Mouse (Mus musculus): ENCODE data around the gene Pigu.

Pigu gene

DNA sequence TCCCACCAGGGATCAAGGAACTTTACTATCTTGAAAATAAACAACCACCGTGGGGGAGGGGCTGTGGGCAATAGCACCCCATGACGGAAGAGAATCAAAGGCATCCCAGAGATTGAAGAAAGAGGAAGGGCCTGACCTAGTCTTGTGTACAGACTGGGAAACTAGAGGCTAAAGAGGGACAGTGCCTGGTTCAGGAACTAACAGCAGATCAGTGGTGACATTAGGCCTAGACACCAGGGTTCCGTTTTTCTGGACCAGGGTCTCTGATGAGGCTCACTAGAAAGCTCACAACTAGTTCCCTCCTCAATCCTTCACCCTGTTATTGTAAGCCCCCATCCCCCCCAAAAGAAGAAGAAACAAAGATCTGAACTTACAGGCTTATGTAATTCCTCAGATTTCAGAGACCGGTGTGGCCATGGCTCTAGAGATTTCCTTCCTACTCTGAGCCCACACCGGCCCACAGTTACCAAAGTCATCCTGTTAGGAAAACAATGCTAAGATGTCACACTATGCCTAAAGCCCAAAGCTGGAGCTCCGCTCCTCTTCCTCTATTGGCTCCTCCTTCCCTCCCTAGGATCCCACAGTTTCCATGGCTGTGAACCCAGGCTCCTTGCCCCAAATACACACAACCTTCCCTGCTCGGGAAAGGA is 10.5 kb upstream of the Pigu start:
- no peak for DNase-seq (ENCODE audit: low read depth)

DNA sequence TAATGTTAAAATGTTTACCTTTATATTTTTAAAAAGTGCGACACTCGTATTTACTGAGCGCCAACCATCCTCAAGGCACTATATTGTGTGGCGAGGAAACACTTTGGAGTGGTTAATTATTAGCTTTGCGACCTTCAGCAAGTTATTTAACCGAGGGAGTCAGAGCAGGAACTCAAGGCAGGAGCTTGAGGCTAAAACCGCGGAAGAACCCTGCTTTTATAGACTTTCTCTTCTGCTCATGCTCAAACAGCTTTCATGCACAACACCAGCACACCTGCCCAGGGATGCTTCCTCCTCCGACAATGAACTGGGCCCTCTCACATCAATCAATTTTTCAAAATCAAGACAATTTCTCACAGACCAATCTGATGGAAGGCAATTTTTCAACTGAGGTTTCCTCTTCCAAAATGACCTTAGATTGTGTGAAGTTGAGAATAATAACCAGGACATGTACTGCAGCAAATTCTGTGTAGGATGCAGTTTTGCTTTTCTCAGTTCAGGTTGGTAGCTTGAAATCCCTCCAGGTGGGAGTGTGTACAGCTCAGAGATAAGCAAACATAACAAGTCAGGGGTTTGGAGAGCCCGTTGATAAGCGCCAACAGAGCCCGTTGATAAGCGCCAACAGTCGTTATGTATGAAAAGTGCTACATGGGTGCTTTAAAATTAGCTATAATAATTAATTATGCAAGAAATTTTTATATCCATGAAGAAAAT is 613 bp upstream of the Pigu start:
- DNase-seq (ENCODE audit: low read depth): no peak

DNA sequence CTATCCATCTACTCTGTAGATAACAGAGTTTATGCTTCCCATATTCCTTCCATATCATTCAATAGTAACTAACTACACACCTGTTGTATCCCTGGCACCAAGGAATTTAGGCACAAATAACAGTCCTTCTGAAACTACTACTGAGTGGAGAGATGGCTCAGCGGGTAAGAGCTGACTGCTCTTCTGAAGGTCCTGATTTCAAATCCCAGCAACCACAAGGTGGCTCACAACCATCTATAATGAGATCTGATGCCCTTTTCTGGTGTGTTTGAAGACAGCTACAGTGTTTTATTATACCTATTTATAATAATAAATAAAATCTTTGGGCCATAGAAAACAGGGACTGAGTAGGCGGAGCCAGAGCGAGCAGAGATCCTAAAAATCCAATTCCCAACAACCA is 2.8 kb downstream of the Pigu start:
- DNase-seq (ENCODE audit: low read depth): no peak

DNA sequence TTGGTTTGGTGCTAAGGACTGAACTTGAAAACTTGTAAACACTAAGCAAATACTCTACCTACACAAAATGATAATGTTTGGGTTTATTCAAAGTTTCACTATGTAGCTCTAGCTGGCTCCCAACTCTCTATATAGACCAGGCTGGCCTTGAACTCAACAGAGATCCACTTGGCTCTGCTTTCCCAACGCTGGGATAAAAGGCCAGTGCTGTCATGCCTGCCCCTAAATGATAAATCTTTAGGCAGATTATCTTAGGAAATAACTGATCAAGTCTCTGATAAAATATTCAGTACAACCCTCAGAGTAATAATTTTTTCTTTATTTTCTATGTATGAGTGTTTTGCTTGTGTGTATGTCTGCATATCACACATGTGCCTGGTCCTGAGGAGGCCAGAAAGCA is 10.6 kb downstream of the Pigu start:
- DNase-seq (ENCODE audit: low read depth): no peak

DNA sequence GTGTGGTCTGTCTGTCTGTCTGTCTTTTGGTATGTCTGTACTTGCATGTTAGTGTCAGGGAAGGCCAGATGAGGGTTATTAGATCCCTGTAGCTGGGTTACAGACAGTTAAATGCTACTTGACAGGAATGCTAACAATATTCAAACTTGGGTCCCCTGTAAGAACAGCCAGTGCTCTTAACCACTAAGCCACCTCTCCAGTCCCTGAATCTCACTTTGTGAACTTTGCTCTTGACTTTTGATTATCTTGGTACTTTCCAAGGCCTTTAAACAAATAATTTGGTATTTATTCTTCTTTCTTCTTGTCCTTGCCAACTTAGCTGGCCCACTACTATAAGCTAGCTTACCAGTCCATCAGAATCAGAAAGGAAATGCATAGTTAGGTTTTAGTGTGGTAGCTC is 17.1 kb downstream of the Pigu start:
- DNase-seq (ENCODE audit: low read depth): no peak

DNA sequence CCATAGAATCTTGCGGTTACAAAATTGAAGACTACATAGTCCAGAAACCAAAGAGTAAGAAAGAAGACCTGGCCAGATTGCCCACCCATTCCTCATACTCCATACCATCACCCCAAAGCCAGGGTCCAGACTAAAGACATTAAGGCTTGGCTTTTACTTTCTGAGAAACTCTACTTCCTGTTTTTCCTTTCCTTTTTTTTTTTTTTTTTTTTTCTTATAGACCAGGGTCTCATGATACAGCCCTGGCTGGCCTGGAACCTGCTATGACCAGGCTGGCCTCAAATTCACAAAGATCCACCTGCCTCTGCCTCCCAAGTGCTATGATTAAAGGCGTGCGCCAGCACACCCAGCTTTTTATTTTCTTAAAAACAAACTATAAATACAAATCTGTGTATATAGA is 21.0 kb downstream of the Pigu start:
- DNase-seq (ENCODE audit: low read depth): no peak

DNA sequence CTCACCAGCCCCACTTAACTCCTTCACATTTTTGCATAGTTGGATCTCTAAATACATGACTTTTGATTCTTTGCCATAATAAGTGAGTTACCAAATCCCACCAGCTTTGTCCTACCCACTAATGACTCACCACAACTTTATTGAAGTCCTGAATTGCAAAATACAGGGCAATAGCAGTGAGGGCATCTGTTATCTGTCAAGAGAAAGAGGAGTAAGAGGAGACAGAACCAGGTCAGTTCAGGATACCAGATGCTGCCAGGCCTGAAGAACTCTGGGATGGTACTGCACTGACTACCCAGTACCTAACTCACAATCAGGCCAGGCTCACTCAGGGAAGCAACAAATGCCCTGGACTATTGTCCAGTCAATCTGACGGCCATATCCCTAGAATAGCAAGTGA is 22.0 kb downstream of the Pigu start:
- no peak for DNase-seq (ENCODE audit: low read depth)

DNA sequence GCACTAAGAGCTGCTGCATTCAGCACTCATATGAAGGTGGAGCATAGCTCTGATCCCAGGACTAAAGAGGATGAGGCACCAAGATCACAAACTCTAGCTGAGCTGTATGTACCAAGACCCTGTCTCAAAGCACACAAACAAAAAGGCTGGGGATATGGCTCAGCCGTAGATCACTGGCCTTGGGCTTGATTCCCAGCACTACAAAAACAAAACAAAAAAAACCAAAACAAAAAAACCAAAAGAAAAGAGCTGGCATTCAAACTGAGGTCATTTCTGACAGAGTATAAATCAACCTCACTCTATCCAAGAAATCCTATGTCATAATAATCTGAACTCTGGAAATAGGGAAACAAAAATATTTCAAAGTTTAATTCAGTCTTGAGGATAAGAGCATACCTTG is 23.8 kb downstream of the Pigu start:
- DNase-seq (ENCODE audit: low read depth): no peak

DNA sequence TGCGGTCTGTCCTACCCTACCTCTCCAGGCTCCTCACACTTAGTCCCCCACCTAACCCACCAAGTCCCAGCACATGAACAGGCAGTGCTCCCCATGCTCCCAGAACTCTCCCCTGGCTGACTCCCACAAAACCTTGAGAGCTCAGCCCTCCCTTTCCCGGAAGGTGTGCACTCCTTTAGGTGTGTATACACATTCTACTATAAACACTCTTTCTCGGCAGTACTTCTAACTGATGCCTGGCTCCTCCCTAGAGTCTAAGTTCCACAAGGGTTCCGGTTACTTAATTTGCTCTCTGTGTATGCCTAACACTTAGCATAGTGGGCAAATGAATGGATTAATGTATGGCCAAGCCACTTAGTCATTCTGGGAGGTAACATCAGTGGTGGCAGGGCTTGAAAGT is 25.9 kb downstream of the Pigu start:
- DNase-seq (ENCODE audit: low read depth): no peak

DNA sequence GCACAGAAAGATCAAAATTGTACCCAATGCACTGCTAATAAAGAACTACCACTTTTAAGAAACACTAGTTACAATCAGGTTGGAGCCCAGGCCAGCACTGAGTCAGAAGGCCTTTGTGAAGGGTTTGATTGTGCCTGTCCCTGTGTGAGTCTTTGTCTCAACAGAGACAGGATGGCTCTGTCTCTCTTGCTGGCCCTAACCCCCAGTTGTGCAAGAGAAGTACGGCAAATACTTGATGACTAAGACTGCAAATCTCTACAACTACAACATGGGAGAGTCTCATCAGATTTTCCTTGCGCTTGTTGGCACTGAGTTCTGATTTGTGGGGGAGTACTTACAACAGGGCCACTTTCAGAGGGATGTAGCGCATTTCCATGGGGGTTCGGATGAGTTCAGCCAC is 26.4 kb downstream of the Pigu start:
- no peak for DNase-seq (ENCODE audit: low read depth)

DNA sequence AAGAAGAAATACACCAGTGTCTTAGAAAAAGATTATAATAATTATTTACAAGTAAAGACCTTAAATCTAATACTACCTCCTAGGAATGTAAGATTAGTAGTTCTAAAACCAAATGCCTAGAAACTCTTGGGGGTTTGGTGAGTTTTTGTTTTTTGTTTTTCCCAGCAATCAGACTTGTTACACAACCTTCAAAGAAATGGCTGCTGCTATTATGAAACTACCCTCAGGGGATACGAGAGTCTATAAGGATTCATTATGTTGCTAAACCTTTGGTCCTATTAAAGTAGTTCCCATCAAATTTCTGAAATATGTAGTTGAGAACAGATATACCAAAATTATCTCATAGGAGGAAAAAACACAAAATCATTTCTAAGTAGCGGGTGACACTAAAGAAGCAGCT is 27.5 kb downstream of the Pigu start:
- DNase-seq (ENCODE audit: low read depth): no peak

DNA sequence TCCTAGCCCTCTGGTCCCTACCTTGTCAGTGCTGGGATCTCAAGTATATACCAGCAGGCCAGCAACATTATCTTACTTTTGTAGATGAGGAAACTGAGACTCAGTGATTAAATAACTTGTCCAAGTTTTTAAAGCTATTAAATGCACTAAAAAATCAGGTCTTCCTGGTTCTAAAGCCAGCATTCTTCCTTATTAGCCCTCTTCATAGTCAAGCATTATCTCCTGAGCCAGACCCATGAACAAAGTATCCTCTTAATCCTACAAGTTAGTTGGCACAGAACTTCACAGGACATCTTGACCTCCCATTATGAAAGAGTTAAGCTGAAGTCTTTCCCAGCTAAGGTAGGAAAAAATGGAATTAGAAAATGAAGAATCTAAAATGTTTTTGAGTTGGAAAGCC is 28.3 kb downstream of the Pigu start:
- no peak for DNase-seq (ENCODE audit: low read depth)

DNA sequence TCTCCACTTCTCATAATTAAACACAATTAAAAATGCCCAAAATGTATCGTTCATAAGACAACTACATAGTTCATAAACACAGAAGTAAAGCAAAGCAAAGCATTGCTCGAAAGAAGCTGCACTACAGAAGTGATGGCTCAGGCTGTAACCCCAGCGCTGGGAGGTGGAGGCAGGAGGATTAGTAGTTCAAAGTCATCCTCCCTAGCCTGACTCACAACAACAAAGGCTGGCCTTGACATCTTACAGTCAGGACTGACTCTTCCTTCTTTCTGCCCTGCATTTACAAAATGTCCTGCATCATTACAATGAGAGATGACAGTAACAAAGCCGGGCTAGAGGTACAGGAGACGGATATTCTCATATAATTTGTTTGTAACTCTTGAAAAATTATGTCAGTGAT is 29.3 kb downstream of the Pigu start:
- DNase-seq (ENCODE audit: low read depth): no peak

DNA sequence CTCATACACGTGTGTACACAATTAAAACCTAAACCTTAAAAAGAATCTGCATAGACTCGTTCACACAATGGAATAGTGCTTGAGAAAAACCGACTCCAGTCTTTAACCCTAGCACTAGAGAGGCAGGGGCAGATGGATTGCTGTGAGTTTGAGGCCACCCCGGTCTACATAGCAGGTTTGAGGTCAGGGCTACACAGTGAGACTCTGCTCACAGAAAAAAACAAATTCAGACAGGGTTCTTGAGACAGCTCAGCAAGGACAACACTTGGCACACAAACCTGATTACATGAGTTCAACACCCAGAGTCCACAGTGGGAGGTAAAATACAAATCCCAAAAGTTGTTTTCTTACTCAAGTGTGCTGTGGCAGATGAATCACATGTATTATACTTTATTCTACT is 31.2 kb downstream of the Pigu start:
- no peak for DNase-seq (ENCODE audit: low read depth)

DNA sequence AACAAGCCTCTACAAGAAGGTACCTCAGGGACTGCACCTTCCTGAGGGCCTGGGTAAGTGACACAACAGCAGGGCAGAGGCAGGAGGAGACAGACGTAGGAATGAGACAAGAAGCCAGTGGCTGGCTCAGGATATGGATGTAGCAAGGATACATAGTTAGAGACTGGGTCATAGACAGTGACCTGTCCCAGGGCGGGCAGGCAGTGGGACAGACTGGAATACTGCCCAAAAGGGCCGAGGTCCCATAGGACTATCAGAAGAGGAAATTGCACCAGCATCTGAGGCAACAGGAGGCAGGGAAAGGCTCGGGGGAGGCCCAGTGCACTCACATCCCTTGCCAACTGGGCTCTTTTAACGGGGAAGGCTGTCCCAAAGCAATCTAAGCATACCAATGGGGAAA is 36.6 kb downstream of the Pigu start:
- DNase-seq (ENCODE audit: low read depth): no peak

DNA sequence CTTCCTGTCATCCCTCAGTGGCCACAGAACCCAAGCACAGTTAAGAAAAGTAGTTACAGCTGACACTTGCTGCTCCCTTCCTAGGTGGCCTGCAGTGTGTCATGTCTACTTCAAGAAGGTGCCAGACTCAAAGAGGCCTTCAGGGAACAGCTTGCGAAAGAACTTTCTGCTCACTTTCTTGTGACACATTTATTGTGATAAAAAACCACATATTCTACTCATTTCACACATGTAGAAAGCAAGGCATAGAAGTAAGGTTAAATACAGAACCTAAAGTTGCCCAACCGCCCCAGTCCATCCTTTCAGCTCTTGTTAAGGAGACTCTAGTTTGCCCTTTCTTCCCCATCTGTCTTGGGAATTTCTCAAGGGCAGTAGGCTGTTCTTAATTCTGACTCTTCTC is 38.6 kb downstream of the Pigu start:
- DNase-seq (ENCODE audit: low read depth): no peak

DNA sequence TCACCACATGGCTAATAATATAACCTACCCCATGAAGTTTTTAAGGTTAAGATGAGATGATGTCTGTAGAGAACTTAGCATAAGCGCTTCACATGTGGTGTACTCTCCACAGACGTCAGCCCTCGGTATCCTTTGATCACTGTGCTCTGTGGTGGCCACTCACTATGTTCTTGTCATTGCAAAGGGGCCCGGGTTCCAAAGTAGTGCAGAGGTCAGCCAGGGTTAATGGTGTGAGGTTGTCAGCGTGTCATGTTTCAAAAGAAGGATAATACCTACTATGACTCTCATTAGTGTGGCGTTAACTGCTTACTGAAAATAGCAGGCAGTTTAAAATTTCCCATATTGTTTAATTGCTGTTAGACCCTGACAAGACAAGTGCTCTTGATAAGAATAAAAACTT is 43.6 kb downstream of the Pigu start:
- DNase-seq (ENCODE audit: low read depth): no peak

DNA sequence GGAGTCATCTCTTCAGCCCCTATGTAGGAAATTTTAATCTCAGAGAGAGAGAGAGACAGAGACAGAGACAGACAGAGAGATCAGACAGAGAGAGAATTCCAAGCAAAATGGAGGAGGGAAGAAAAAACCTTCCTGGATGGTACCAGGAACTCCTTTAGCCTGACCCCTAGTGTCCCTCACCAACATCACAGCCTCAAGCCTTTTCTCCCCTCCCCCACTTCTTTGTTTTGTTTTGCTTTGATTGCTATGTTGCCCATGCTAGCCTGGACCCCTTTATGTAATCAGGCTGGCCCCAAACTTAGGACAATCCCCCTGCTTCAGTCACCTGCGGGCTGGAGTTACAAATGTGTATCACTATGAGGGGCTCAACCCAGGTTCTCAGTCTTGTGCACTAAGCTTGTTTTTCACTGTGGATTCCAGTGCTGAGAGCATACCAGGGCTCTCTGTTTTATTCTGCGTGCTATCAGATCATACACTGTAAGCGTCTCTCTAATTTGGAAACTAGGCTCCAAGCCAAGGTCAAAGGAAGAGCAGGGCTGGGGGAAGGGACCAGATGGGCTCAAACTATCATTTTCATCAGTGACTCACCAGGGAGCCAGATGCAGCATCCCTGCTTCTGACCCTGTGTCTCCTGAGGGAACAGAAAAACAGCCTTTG is 48.2 kb downstream of the Pigu start:
- no peak for DNase-seq (ENCODE audit: low read depth)

DNA sequence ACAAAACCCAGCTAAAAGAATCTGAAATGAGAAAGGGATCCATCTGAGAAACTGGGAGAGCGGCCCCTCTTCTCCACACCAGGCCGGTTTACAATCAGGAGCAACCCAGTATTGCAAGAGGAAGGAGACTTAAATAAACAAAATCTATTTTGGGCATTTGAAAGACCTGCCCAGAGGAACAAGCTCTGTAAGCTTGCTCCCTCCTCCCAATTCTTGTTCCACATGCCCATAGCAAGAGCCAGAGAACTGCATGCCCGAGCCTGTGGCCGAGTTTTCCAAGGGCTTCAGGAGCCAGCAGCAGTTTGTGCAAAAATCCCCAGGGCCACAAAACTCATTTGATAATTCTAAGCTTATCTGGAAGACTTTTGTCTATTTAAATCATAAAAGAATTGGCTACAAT is 57.7 kb downstream of the Pigu start:
- DNase-seq (ENCODE audit: low read depth): no peak

DNA sequence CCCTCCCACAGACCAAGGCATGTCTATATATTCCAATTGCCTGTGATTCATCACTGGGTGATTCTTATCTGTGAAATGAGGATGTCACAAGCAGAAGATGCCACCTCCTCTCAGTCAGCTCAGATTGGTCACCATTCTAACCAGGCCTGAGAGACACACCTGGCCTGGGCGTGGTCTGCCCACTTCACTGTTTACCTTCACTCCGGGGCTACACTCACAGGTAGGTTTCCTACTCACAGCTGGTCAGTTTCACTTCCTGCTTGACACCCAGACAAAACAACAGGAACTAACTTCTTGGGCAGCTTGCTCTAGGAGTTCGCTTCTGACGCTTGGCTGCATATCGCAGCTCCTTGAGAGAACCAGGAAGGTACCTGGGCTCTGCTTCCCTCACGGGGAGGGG is 61.8 kb downstream of the Pigu start:
- DNase-seq (ENCODE audit: low read depth): no peak

DNA sequence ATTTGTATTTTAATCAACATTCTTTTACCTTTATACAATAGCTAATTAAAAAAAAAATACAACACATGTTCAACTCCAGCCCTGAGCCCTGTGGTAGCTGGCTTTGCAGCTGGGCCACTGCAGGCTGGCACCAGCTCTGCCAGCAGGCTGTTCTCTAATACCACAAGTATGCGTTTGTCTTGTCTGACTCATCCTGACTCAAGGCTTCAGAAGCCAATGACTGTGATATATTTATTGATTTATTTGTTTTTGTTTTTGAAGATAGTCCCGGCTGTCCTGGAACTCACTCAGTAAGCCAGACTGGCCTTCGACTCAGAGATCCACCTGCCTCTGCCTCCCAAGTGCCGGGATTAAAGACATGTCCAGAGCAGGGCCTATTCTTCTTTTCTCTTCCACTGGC is 63.3 kb downstream of the Pigu start:
- no peak for DNase-seq (ENCODE audit: low read depth)

DNA sequence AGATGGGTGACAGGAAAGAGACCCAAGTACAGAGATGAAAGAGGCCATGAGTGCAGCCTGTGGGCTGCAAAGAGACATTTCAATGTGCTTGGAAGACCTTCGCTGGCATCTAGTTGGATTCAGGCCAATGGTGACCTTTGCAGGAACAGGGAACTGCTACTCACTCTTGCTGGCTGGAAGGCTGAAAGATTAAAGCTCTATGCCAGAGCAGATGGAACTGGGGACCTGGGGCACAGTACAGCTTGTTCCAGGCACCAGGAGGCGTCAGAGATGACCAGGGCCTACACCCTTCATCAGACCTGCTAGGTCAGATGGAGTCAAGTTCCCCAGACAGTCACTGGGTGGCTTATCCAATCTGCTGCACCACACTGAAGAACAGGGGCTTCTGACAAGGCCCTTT is 63.8 kb downstream of the Pigu start:
- no peak for DNase-seq (ENCODE audit: low read depth)

DNA sequence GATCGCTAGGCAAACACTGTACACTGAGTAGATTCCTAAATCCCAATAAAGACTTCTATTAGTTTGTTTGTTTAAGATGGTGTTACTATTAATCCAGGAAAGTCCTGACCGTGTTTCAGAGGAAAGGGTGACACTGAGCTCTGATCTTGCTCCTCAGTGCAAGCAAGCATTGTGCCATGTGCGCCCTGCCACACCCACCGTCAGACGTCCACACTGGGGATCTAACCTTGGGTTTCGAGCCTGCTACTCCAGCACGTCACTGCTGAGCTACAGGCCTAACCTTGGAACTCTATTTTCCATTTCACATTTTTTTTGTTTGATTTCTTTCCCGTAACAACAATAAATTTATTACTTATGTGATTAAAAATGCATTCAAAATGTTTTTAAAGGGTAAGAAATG is 67.2 kb downstream of the Pigu start:
- no peak for DNase-seq (ENCODE audit: low read depth)

Data from naive thymus-derived CD4-positive, alpha-beta T cell, adult 2 months (primary cell).